Mouse (Mus musculus) E14TG2a.4 (cell line): ENCODE data around the gene Ddb1.

ENCODE experiments used
- H3K27me3 ChIP-seq: 2 replicates; pipeline ENCODE4 v1.6.1; 2014; ENCODE audit warnings: low read length, control low read depth; ENCODE audit not compliant: insufficient read depth
- H3K36me3 ChIP-seq: 2 replicates; pipeline ENCODE4 v1.6.1; 2014; ENCODE audit warnings: low read length, control low read depth; ENCODE audit not compliant: insufficient read depth
- H3K4me1 ChIP-seq: replicated peaks from 2 replicates; pipeline ENCODE4 v1.6.1; 2014; ENCODE audit warnings: low read depth, low read length, control low read depth
- H3K4me3 ChIP-seq: replicated peaks from 2 replicates; pipeline ENCODE4 v1.5.1; 2014; ENCODE audit warnings: mild to moderate bottlenecking, low read length
- H3K9me3 ChIP-seq: 2 replicates; pipeline ENCODE4 v1.6.1; 2014; ENCODE audit warnings: low read length, control low read depth
- CTCF ChIP-seq: conservative IDR thresholded peaks from 2 replicates; pipeline ENCODE4 v1.5.1; 2014; ENCODE audit warnings: low read length
- NANOG ChIP-seq: IDR thresholded peaks from 2 replicates; pipeline ENCODE4 v1.6.1; 2014; ENCODE audit warnings: borderline replicate concordance, low read length, mixed read lengths
- POU5F1 ChIP-seq: IDR thresholded peaks from 2 replicates; pipeline ENCODE4 v1.6.1; 2014; ENCODE audit warnings: low read length, borderline replicate concordance

The Ddb1 gene

DNA sequence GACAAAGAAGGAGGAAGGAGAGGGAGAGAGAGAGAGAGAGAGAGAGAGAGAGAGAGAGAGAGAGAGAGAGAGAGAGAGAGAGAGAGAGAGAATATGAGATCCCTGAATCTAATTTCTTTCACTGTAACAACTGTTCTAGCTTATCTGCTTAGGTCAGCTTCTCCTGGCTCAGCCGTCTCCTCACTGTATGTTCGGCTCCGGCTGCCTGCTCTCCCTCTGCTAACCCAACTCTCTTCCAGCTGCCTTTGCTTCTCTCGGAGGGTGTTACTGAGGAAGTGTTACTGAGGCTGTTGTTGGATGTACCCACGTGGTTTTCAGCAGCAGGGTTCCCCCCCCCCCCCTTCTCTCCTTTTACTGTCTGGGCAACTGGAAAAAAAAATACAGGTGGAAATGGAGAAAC, 35.0 kb downstream of the Ddb1 start:
- Histone ChIP-seq H3K9me3 (no peaks in the 10 kb centered on the region), H3K36me3 (no peaks in the 10 kb centered on the region), H3K4me1 (peaks cover 18% of the 10 kb centered on the region), H3K27me3 (peaks cover 68% of the 10 kb centered on the region), H3K4me3 (no peak overlapping the region)
- no peak for TF ChIP-seq NANOG
- TF ChIP-seq CTCF: no peak

DNA sequence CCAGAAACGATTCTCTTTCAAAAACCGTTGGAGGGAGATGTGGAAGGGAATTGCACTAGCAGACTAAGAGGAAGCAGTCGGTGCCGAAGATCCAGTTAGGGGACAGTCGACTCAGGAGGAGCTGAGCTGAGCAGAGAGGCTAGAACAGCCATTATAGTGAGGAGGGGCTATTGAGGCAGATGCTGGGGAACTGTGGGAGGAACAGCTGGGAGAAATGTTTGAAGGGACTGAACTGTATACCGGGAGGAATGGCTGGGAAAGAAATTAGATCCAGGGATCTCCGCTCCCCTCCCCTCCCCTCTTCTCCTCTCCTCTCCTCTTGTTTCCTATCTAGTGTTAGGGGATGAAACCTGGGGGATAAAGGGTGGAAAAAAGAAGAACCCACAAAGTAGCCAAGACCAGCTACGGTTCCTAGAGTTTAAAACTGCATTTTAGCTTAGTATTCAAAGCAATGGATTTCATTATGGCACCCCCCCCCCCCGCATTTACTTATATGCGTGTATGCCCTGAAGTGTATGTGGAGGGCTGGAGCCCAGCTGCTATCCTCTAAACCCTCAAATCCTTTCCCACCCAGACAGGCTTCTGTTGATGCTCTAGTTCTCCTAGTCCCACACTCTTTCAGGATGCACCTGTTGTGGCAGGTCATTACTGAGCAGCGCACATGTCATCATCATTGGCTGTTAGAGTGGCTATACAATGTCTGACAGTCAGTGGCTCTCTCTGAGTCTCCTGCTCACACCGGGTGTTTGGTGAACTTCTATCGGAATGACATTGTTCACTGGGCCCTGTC, 35.7 kb downstream of the Ddb1 start:
- H3K27me3 ChIP-seq: peaks cover 64% of the 10 kb centered on the region
- H3K4me1 ChIP-seq: peaks cover 13% of the 10 kb centered on the region
- no peak overlapping the region for H3K4me3 ChIP-seq
- no peaks in the 10 kb centered on the region for H3K36me3 ChIP-seq
- TF ChIP-seq NANOG (no peak), CTCF (no peak), POU5F1 (no peak)
- no peaks in the 10 kb centered on the region for H3K9me3 ChIP-seq

DNA sequence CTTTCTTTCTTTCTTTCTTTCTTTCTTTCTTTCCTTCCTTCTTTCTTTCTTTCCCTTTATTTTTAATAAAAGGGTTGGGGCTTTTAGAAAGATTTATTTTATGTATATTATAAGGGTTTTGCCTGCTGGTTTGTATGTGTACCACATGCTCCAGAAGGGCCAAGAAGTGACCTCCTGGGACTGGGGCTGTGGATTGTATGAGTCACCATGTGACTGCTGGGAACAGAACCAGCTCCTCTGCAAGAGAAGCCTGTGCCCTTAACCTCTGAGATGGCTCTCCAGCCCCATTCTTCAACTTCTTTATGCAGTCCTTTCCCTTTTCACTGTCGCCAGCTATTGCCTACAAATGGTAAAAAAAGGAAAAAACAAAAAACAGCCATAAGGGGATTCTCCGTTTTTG, 40.5 kb downstream of the Ddb1 start:
- no peak for TF ChIP-seq NANOG
- no peak for TF ChIP-seq CTCF
- TF ChIP-seq POU5F1: no peak
- no peaks in the 10 kb centered on the region for H3K9me3 ChIP-seq
- no peaks in the 10 kb centered on the region for H3K36me3 ChIP-seq
- peaks cover 76% of the 10 kb centered on the region for H3K27me3 ChIP-seq
- H3K4me3 ChIP-seq: no peak overlapping the region
- peaks cover 11% of the 10 kb centered on the region for H3K4me1 ChIP-seq

DNA sequence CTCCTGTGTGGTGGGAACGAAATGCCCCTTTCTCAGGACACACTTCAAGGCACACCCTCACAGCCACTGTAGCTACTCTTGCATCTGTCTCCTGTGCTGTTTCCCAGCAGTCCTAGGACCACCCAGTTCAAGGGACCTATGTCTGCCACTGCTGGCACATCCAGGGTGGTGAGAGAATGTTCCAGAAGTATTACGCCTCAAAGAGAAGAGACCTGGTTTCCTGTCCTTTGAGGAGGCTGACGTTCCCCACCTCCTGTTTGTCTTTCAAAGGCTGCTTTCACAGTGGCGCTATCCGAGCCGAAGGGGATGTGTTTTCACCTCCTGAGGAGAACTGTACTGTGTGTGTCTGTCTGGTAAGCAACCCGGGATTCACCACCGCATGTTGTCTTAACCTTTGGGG, 43.0 kb downstream of the Ddb1 start:
- Histone ChIP-seq H3K4me1 (peaks cover 11% of the 10 kb centered on the region), H3K4me3 (no peak overlapping the region), H3K27me3 (peaks cover 65% of the 10 kb centered on the region), H3K36me3 (no peaks in the 10 kb centered on the region), H3K9me3 (no peaks in the 10 kb centered on the region)
- TF ChIP-seq NANOG (no peak), CTCF (no peak), POU5F1 (no peak)

DNA sequence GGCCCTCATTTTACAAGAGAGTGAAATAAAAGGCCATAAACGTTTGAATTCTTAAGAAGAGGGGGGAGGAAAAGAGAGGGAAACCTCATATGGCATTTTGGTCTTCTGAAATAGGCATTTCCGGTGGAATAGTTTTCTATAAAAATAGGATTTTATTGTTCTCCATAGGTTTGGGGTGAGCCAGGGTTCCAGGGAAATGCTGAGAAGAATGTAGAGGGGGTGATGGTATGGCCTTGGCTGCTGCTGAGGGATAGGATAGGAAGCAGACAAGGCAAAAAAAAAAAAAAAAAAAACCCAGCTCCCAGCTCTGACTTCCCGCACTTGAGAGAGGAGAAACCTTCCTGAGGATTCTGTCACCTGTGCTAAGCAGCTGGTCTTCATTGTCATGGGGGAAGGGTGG, 50.9 kb downstream of the Ddb1 start:
- Histone ChIP-seq H3K4me3 (no peak overlapping the region), H3K4me1 (peaks cover 23% of the 10 kb centered on the region), H3K27me3 (peaks cover 27% of the 10 kb centered on the region), H3K36me3 (no peaks in the 10 kb centered on the region), H3K9me3 (no peaks in the 10 kb centered on the region)
- no peak for TF ChIP-seq NANOG
- TF ChIP-seq POU5F1: no peak

DNA sequence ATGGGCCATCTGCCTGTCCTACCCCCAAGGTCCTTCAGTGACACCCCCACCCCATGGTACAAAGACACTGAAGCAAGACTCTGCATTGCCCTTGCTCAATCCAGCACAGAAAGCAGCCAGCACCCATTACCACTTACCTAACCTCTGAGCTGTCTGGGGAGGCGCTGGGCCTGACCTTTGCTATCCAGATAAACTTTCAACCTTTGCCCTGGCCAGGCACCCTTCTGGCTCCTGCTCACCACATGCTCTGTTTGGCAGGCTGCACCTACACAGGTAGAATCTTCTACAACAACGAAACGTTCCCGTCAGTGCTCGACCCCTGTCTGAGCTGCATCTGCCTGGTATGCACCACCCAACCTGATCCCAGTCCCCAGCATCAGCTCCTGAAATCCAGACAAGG, 52.6 kb downstream of the Ddb1 start:
- no peak overlapping the region for H3K4me3 ChIP-seq
- peaks cover 23% of the 10 kb centered on the region for H3K27me3 ChIP-seq
- TF ChIP-seq CTCF: no peak
- TF ChIP-seq POU5F1: no peak
- no peak for TF ChIP-seq NANOG
- H3K9me3 ChIP-seq: no peaks in the 10 kb centered on the region
- peaks cover 23% of the 10 kb centered on the region for H3K4me1 ChIP-seq
- no peaks in the 10 kb centered on the region for H3K36me3 ChIP-seq

DNA sequence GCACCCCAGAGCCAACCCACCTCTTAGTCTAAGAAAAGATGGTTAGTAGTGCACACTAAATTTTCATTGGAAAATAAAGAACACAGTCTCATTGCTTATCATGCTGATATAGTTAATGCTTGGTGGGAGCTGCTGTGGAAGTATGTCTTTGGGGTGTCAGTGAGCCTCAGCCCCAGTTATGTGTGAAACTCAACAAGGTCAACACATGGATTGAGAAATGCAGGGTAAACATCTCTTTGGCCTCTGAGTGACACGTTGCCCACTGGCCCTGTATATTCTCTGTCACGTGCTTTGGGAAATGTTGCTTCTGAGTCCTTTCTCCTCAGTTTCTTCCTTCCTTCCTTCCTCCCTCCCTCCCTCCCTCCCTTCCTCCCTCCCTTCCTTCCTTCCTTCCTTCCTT, 53.3 kb downstream of the Ddb1 start:
- no peaks in the 10 kb centered on the region for H3K36me3 ChIP-seq

DNA sequence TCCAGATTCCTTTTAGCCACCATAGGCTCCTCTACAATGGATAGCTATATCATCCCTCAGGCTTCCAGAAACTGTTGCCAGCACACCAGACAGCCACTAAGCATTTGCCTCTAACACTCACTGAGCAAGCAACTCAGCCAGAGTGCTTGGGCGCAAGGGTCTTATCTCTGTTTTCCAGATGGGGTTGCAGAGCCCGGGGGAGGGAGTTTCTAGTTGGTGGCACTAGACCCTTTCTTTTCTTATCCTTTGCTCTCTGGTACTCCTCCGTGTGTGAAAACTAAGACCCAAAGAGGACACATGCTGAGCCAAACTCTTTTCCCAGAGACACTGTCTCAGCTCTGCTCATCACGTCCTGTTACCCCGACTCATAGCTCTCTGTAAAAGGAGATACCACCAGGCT, 56.2 kb downstream of the Ddb1 start:
- TF ChIP-seq CTCF (no peak), POU5F1 (no peak), NANOG (no peak)
- Histone ChIP-seq H3K4me1 (peaks cover 4% of the 10 kb centered on the region), H3K27me3 (peaks cover 9% of the 10 kb centered on the region; the same call in 1 of the 2 replicates), H3K9me3 (no peaks in the 10 kb centered on the region), H3K4me3 (no peak overlapping the region), H3K36me3 (no peaks in the 10 kb centered on the region)

More for the DNA sequence above, 53.3 kb downstream of the Ddb1 start:
- no peak overlapping the region for H3K4me3 ChIP-seq
- H3K27me3 ChIP-seq: peaks cover 16% of the 10 kb centered on the region
- no peak for TF ChIP-seq NANOG
- no peak for TF ChIP-seq POU5F1
- no peak for TF ChIP-seq CTCF
- peaks cover 21% of the 10 kb centered on the region for H3K4me1 ChIP-seq
- no peaks in the 10 kb centered on the region for H3K9me3 ChIP-seq

DNA sequence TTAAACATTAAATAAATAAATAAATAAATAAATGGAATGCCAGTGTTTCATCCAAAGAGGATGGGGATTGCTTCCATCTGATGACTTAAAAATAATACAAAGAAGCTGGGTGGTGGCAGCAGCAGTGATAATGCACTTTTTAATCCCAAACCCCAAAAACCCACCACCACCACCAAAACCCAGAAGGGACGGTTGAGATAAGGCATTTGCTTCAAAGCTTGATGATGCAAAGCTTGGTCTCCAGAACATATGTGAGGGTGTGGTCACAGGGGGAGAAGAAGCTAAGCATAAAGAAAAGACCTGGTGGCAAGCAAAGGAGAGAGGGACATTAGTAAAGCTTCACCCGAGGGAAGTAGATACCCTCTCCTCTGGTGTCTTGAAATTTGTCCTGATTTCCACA, 56.8 kb downstream of the Ddb1 start:
- TF ChIP-seq NANOG: no peak
- TF ChIP-seq POU5F1: no peak
- TF ChIP-seq CTCF: no peak
- H3K4me3 ChIP-seq: no peak overlapping the region
- H3K9me3 ChIP-seq: no peaks in the 10 kb centered on the region
- no peaks in the 10 kb centered on the region for H3K36me3 ChIP-seq
- peaks cover 9% of the 10 kb centered on the region; the same call in 1 of the 2 replicates for H3K27me3 ChIP-seq
- H3K4me1 ChIP-seq: no peaks in the 10 kb centered on the region
